Mouse (Mus musculus): ENCODE results near the gene Ppp5c.

GRCm38 (mm10) chr7:17047041-17047682 is 19.4 kb upstream of the Ppp5c start:
- TF ChIP-seq MYB (IDR thresholded peaks at IDR 0.05; ENCODE audit: low read depth, low read length), result no peak
- no peak for TF ChIP-seq CTCF (IDR thresholded peaks at IDR 0.05 in 2 of 3, conservative IDR thresholded peaks at IDR 0.05 in 1 of 3; ENCODE audit: control insufficient read depth in 1 of 3, insufficient read depth in 1 of 3, low read depth in 2 of 3, low read length in 3 of 3, poor library complexity in 1 of 3, severe bottlenecking in 1 of 3)
- no peak for TF ChIP-seq EP300 (IDR thresholded peaks at IDR 0.05; ENCODE audit: low read depth in 1 of 2, low read length in 2 of 2)
- TF ChIP-seq E2F4 (IDR thresholded peaks at IDR 0.05; ENCODE audit: borderline replicate concordance, low read depth, low read length), result no peak
- no peak for TF ChIP-seq MAX (IDR thresholded peaks at IDR 0.05; ENCODE audit: low read length)
- no peak for TF ChIP-seq POLR2A (IDR thresholded peaks at IDR 0.05; ENCODE audit: control insufficient read depth in 1 of 2, insufficient read depth in 1 of 2, low read depth in 1 of 2, low read length in 2 of 2, poor library complexity in 1 of 2)
- TF ChIP-seq GATA1 (IDR thresholded peaks at IDR 0.05; ENCODE audit: low read depth, low read length), result no peak
- no peak for TF ChIP-seq ETS1 (IDR thresholded peaks at IDR 0.05; ENCODE audit: low read depth, low read length)
- TF ChIP-seq JUND (IDR thresholded peaks at IDR 0.05; ENCODE audit: low read depth, low read length), result no peak
- no peak for TF ChIP-seq ELF1 (IDR thresholded peaks at IDR 0.05; ENCODE audit: low read depth, low read length)
- TF ChIP-seq NRF1 (IDR thresholded peaks at IDR 0.05; ENCODE audit: insufficient read depth, low read depth, low read length, poor library complexity, severe bottlenecking), result no peak
- no peak for TF ChIP-seq MYC (IDR thresholded peaks at IDR 0.05; ENCODE audit: low read depth, low read length)
- no peak for TF ChIP-seq TAL1 (IDR thresholded peaks at IDR 0.05; ENCODE audit: low read length)
- TF ChIP-seq RCOR1 (IDR thresholded peaks at IDR 0.05; ENCODE audit: low read depth, low read length), result no peak
